Mouse (Mus musculus) limb, embryonic 11.5 days (tissue): ENCODE measurements around the gene Gm10642. TPM values are rescaled to one million over a fixed set of nuclear protein-coding genes. Genes with fewer than 3 reads are reported as not detected.

Source experiments
- ATAC-seq: fragments of 200-750 bp; cut with Nextera tagmentation; 2 replicates; pipeline ENCODE4 v1.8.0; 2017; ENCODE audit warnings: low read depth; ENCODE audit not compliant: insufficient number of reproducible peaks, low FRiP score, low TSS enrichment
- DNase-seq: peaks from one replicate; pipeline ENCODE4 v3.0.0-alpha.2; 2015; ENCODE audit warnings: low spot score
- H3K27ac ChIP-seq: fragments of 300-500 bp; sonication (generic); replicated peaks from 2 replicates; pipeline ENCODE4 v1.5.1; 2014; ENCODE audit warnings: low read depth, mild to moderate bottlenecking, low read length
- H3K27me3 ChIP-seq: fragments of 300-500 bp; sonication (generic); 2 replicates; pipeline ENCODE4 v1.6.1; 2014; ENCODE audit warnings: mild to moderate bottlenecking, low read length, mixed read lengths; ENCODE audit not compliant: control insufficient read depth, insufficient read depth
- H3K36me3 ChIP-seq: fragments of 300-500 bp; sonication (generic); 2 replicates; pipeline ENCODE4 v1.6.1; 2014; ENCODE audit warnings: mild to moderate bottlenecking, low read length, moderate library complexity, mixed read lengths; ENCODE audit not compliant: control insufficient read depth, insufficient read depth
- H3K4me1 ChIP-seq: fragments of 300-500 bp; sonication (generic); 2 replicates; pipeline ENCODE4 v1.6.1; 2014; ENCODE audit warnings: low read length, mixed read lengths; ENCODE audit not compliant: control insufficient read depth, insufficient read depth
- H3K4me2 ChIP-seq: fragments of 300-500 bp; sonication (generic); 2 replicates; pipeline ENCODE4 v1.6.1; 2014; ENCODE audit warnings: low read depth, mild to moderate bottlenecking, moderate library complexity; ENCODE audit not compliant: severe bottlenecking
- H3K4me3 ChIP-seq: fragments of 300-500 bp; sonication (generic); 2 replicates; pipeline ENCODE4 v1.5.1; 2014; ENCODE audit warnings: low read depth, low read length
- H3K9ac ChIP-seq: fragments of 300-500 bp; sonication (generic); 2 replicates; pipeline ENCODE4 v1.6.1; 2014; ENCODE audit warnings: mild to moderate bottlenecking, low read length
- H3K9me3 ChIP-seq: fragments of 300-500 bp; sonication (generic); 2 replicates; pipeline ENCODE4 v1.6.1; 2016; ENCODE audit warnings: low read length; ENCODE audit not compliant: control insufficient read depth
- WGBS: fragments of 180-500 bp; shearing (Covaris S2); extraction: QIAGEN DNeasy Blood & Tissue Kit; methylation state at CpG from one replicate; pipeline ENCODE4 v1.1.7; 2014; 5-methylcytosine and 5-hydroxymethylcytosine counted together
- polyA plus RNA-seq: library from polyadenylated mRNA; unstranded; fragments of >200 nt; fragmentation: Nextera tagmentation; extraction: Ambion mirVana; gene quantifications from 2 replicates; pipeline ENCODE4 v1.2.1, GENCODE M21; 2014

The Gm10642 gene
- polyA plus RNA-seq, 1 experiment from 2014 or later = 0.17 TPM

GRCm38 (mm10) chr9:70653875-70654274 is 2.2 kb upstream of the Gm10642 start:
- no peak for DNase-seq
- Histone ChIP-seq H3K36me3 (no peaks in the 10 kb centered on the region), H3K4me1 (no peaks in the 10 kb centered on the region), H3K27ac (no peak overlapping the region), H3K27me3 (no peaks in the 10 kb centered on the region), H3K9me3 (no peaks in the 10 kb centered on the region), H3K4me2 (no peak overlapping the region; the same call in 1 of the 2 replicates), H3K4me3 (no peak overlapping the region), H3K9ac (no peak overlapping the region)
- no peak for ATAC-seq
- WGBS = 80% methylated on average over 2 of the region's 2 CpGs

- Histone ChIP-seq H3K9ac (no peak overlapping the region), H3K4me2 (no peak overlapping the region), H3K27ac (no peak overlapping the region), H3K4me3 (no peak overlapping the region), H3K9me3 (no peaks in the 10 kb centered on the region), H3K27me3 (no peaks in the 10 kb centered on the region), H3K4me1 (no peaks in the 10 kb centered on the region), H3K36me3 (no peaks in the 10 kb centered on the region)
- 75% methylated on average over 4 of the region's 4 CpGs for WGBS
- DNase-seq (no peak), ATAC-seq (no peak)
These were observed 1.6 kb upstream of the Gm10642 start for GRCm38 (mm10) chr9:70654496-70654895.

GRCm38 (mm10) chr9:70655764-70656129 is 304 bp upstream of the Gm10642 start:
- ATAC-seq (no peak), DNase-seq (no peak)
- no peak overlapping the region for H3K4me3 ChIP-seq
- no peaks in the 10 kb centered on the region for H3K27me3 ChIP-seq
- H3K27ac ChIP-seq = no peak overlapping the region
- H3K9me3 ChIP-seq = no peaks in the 10 kb centered on the region
- H3K4me1 ChIP-seq = no peaks in the 10 kb centered on the region
- no peak overlapping the region for H3K9ac ChIP-seq
- WGBS = 53% methylated on average over 2 of the region's 2 CpGs
- no peaks in the 10 kb centered on the region for H3K36me3 ChIP-seq
- H3K4me2 ChIP-seq = peak overlapping the region; percentile 88; the same call in 1 of the 2 replicates

GRCm38 (mm10) chr9:70657013-70657967 is 1.2 kb downstream of the Gm10642 start, which contains the start of gene Mindy2:
Gene Mindy2 (minus strand): TSS chr9:70657174.
- Histone ChIP-seq H3K4me3 (peak within 1 kb of the TSS; percentile 56), H3K36me3 (no peaks in the 10 kb centered on the region), H3K27ac (peak within 1 kb of the TSS; percentile 52; the same call in 1 of the 2 replicates), H3K9me3 (no peaks in the 10 kb centered on the region), H3K9ac (peak within 1 kb of the TSS; percentile 70), H3K4me2 (peak within 1 kb of the TSS; percentile 88), H3K4me1 (no peaks in the 10 kb centered on the region), H3K27me3 (no peaks in the 10 kb centered on the region)
- DNase-seq (peak; percentile 97), ATAC-seq (peak; percentile 97)
- WGBS = 1% methylated on average over 64 of the region's 67 CpGs

- DNase-seq (no peak), ATAC-seq (no peak)
- Histone ChIP-seq H3K27ac (no peak overlapping the region), H3K27me3 (no peaks in the 10 kb centered on the region), H3K36me3 (no peaks in the 10 kb centered on the region), H3K9me3 (no peaks in the 10 kb centered on the region), H3K4me3 (no peak overlapping the region), H3K4me1 (no peaks in the 10 kb centered on the region), H3K9ac (no peak overlapping the region), H3K4me2 (no peak overlapping the region)
- WGBS = 66% methylated on average over 2 of the region's 2 CpGs
These were observed 2.2 kb downstream of the Gm10642 start for GRCm38 (mm10) chr9:70658266-70658665.

GRCm38 (mm10) chr9:70664847-70665246 is 8.8 kb downstream of the Gm10642 start:
- 66% methylated on average over 4 of the region's 4 CpGs for WGBS
- Histone ChIP-seq H3K27me3 (no peaks in the 10 kb centered on the region), H3K4me1 (no peaks in the 10 kb centered on the region), H3K4me2 (no peak overlapping the region), H3K4me3 (no peak overlapping the region), H3K36me3 (no peaks in the 10 kb centered on the region), H3K9ac (no peak overlapping the region), H3K27ac (no peak overlapping the region), H3K9me3 (no peaks in the 10 kb centered on the region)
- ATAC-seq = no peak
- DNase-seq = no peak

GRCm38 (mm10) chr9:70665372-70666145 is 9.5 kb downstream of the Gm10642 start:
- no peaks in the 10 kb centered on the region for H3K4me1 ChIP-seq
- no peaks in the 10 kb centered on the region for H3K36me3 ChIP-seq
- no peaks in the 10 kb centered on the region for H3K27me3 ChIP-seq
- ATAC-seq (no peak), DNase-seq (no peak)
- H3K4me2 ChIP-seq = no peak overlapping the region
- H3K9ac ChIP-seq = no peak overlapping the region
- no peak overlapping the region for H3K27ac ChIP-seq
- no peaks in the 10 kb centered on the region for H3K9me3 ChIP-seq
- WGBS = 69% methylated on average over 16 of the region's 16 CpGs
- no peak overlapping the region for H3K4me3 ChIP-seq

- Histone ChIP-seq H3K9ac (no peak overlapping the region), H3K4me3 (no peak overlapping the region), H3K27ac (no peak overlapping the region), H3K4me1 (no peaks in the 10 kb centered on the region), H3K4me2 (no peak overlapping the region), H3K9me3 (no peaks in the 10 kb centered on the region), H3K27me3 (no peaks in the 10 kb centered on the region), H3K36me3 (no peaks in the 10 kb centered on the region)
- 74% methylated on average over 7 of the region's 7 CpGs for WGBS
- DNase-seq (no peak), ATAC-seq (no peak)
These were observed 10.8 kb downstream of the Gm10642 start for GRCm38 (mm10) chr9:70666811-70667210.
